Mouse (Mus musculus) adrenal gland, adult 2 months (tissue): ENCODE data around the gene Pltp. TPM values are rescaled to one million over a fixed set of nuclear protein-coding genes. Genes with fewer than 3 reads are reported as not detected.

Experiments
- DNase-seq: peaks from one replicate; pipeline ENCODE4 v3.0.0; 2021
- long read RNA-seq: library from polyadenylated mRNA; stranded (forward); transcript quantifications from one replicate; pipeline ENCODE4 v2.0.0, GENCODE M21; 2021
- polyA plus RNA-seq: library from polyadenylated mRNA; depleted of rRNA; stranded (reverse); fragments of >200 nt; gene quantifications from 2 replicates; pipeline ENCODE4 v1.2.3, GENCODE M21; 2012; rRNA removed
- total RNA-seq, 2 experiments: library from RNA; stranded (reverse); gene quantifications; 2 replicates each; pipeline ENCODE4 v1.2.3; 2021

The Pltp gene
- total RNA-seq (10 to 100 TPM; 21.1 to 36.6 TPM), polyA plus RNA-seq (63.9 and 72.0 TPM in 2 replicates)
- long read RNA-seq, transcript Pltp-201 (16 exons, 1,809 nt) = major isoform, 9 of 15 reads
- long read RNA-seq, partial matches to known transcripts = 2 of 15 reads
- long read RNA-seq, other reads (novel, unspliced or antisense) = 3 of 15 reads

DNA sequence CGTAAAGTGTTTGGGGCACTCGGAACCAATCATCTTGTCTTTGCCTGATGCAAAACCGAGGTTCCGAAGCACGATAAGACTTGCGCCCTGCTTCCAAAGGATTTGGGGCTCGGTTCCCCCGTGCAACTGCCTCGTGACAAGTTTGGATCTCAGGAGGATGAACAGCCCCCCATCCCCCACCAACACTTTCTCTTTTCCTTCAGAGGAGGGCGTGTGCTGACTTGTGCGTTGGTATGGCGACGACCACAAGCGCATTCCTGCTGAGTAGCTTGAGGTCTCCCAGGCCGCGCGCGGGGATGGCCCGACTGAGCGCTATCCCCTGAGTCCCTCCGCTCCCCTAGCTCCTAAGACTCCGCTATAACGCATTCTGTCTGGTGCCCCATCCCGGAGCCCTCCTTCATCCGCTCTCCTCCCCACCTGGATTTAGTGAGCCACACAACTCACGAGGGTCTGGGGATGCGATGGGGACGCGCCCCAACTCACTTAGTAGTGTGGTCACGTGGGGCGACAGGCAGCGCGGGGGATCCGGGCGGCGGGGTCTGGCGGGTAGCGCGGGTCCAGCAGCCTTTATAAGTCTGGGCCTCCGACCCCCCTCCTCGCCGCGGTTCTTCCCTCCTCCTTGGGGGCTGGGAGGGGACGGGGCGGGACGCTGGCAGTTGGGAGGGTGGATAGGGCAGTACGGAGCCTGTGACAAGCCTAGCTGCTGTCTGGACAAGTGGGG lies at the start of gene Pltp:
Pltp (minus strand) TSS at position 611 of the 721 bp plus-strand sequence.
- DNase-seq = peak; percentile 57

DNA sequence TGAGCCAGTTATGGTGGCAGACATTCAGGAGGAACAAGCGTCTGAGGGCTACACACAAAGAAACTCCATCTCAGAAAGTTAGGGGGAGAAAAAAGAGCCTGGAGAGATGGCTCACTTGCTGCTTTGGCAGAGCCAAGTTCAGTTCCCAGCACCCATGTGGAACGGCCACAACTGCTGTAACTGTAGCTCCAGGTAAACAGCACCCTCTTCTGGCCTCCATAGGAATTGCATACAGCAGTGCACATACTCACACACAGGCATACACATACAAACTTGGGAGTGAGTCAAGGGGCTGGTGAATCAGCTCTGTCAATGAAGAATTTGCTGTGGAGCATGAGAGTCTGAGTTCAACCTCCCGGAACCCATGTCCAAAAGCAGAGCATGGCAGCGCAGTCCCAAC lies 48.6 kb upstream of the Pltp start:
- DNase-seq = no peak

GRCm38 (mm10) chr2:164903496-164903895 lies 46.0 kb upstream of the Pltp start:
- no peak for DNase-seq

- DNase-seq = no peak
Observed at GRCm38 (mm10) chr2:164901380-164901779, 43.9 kb upstream of the Pltp start.

DNA sequence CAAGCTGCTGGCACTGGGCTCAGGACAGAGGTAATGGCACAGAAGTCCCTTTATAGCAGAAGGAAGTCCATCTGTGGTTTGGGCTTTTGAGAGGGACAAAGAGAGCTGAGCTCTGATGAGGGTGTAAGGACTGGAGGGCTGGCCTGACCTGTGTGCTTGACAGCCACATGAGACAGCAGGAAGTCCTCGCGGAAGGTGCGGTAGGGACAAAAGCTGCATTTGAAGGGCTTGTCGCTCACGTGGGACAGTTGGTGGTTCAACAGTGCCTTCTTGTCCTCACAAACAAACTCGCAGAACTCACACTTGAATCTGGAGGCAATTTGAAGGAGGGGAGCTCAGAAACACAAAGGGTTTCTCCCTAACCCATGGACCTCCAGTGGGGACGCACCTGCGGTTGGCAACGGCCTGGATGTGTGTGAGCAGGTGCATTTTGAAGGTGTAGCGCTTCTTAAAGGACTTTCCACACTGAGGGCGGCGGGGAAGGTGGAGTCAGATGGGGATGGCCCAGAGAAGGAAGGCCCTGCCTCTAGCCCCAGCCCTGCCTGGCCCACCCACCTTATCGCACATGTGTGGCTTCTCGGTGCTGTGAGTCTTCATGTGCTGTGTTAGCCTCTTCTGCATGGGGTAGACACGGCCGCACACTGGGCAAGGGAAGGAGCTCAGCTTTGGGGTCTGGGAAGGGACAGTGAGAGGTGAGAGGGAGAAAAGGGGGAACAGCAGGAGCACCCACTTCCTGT lies 42.4 kb upstream of the Pltp start:
- DNase-seq = no peak

DNA sequence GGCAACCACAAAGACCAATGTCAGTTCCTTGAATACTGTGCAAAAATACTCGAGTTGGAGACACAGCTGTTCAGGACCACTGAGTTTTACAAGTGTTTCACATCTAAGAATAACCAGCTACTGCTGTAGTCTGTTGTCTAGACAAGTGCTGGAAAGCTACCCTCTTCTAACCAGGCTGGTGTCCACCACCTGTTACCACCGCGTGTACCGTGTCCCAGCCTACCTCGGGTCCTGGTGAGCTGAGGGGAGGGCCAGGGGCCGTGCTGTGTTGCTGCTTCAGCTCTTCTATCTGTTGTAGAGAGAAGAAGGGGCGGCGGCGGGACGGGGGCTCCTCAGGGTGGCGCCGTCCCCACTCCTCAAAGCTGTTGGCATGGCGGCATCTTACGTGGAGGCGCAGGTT lies 41.5 kb upstream of the Pltp start:
- no peak for DNase-seq

DNA sequence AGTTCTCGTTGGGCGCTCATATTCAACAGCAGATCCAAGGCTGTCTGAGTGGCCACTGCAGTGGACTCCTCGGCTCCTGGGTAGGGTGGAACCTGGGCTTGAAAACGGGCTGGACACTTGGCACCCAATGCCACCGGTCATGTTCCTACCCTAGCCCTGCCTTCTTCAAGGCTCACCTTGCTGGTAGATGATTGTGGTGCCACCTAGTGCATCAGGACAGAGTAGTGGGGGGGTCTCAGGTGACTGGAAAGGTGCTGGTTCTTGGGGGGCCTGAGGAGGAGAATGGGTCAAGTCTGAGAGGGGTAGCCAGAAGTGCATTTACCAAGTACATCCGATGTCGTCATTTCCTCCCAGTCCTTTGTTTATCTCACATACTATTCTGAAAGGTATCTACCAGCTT lies 40.5 kb upstream of the Pltp start:
- DNase-seq = no peak

DNA sequence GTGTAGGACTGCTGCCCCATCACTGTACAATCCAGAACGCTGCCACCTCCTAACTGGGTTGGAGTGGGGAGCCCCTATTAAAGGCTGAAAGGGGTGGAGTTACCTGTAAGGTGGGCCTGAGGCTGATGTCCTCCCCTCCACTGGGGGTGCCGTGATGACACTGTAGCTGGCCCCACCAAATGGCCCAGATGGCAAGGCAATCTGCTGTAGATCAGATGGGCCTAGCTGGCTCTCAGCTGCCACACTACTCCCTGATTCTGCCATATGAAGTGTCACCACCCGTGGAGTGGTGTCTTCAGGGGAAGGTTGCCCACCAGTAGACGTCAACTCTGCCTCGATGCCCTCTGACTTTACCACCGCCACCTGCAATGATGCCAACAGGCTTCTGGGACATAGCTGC lies 38.4 kb upstream of the Pltp start:
- DNase-seq = no peak

GRCm38 (mm10) chr2:164894644-164895043 lies 37.1 kb upstream of the Pltp start:
- DNase-seq = no peak

DNA sequence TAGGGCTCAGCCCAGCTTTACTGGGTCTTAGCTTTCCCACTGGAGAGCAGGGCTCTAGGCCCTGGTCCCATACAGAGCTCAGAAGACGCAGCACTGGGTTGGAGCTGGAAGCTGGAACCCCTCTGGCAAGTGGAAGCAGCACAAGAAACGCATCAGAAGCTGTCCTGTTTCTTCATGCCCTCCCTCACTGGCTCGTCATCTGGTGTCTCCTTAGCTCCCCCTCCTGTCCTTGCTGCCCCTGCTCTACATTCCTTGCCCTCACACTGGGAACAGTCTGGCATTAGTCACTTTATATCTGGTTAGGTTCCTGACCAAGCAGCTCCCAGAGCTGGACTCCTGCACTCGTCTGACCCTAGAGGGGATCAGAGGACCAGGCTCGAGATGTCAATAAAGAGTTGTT lies 36.5 kb upstream of the Pltp start:
- DNase-seq = peak; percentile 59

GRCm38 (mm10) chr2:164892696-164893216 lies 35.2 kb upstream of the Pltp start:
- no peak for DNase-seq

DNA sequence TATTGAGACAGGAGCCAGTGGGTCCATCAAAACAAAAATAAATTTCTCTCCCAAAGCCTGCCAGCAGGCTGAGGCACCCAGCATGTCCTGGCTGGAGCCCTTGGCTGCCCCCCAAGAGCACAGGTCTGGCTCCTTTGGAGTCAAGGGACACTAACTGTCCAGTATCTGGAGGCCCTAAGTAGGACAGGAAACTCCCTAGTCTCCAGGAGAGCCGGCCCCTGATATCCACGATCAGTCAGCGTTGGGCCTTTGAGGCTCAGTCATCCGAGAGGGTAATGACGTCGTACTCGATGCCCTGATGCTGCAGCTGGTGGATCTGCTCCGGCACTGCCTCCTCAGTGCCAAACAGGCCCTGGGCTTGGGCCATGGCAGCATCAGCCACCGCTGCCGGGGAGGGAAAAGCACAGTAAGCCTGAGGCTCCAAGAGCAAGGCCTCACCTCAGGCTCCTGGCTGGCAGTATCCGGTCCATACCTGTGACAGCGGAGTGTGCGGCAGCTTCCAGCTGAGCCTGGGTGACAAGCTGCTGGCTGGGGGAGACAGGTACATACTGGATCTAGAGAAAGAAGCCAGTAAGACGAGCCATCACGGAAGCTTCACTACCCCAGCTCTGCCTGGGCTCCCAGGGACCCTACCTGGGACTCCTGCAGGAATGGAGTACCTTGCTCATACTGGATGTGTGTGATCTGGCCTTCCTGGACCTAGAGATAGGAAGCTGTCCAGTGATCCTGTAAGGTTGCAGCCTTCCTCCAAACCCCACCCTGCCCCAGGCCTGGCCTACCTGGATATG lies 34.6 kb upstream of the Pltp start:
- DNase-seq = no peak

DNA sequence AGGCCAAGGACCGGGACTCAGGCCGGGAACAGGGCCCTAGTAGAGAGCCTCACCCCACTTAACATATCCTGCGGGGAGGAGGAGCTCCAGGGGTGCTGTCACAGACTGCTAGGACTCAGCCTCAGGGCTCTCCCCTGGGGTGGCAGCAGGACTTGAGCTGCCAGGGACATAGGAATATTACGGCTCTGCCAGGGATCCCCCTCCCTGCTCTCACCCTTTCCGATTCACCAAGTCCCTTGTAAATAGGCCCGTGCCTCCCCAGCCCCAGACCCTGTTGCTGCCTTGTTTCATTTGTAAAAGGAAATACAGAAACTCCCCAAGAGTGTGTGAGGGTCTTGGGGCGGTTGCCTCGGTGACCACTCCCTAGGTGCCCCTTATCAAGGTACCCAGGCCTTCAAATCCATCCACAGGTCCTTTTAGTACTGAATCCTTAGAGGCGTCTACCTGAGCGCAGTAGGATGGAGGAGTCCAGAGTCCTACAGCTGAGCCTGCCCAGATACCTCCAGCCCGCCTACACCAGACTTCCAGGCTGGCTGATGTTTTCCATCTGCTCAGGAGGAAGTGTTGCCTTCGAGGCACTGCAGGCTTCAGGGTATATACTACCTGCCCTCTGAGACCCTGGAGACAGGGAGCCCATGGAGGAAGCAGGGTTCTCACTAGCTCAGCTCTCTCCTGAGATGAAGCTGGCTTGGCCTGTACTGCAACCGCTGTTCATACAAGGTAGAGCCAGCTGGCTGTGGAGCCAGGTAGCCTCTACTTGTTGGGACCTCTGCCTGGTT lies 33.7 kb upstream of the Pltp start:
- DNase-seq = no peak

DNA sequence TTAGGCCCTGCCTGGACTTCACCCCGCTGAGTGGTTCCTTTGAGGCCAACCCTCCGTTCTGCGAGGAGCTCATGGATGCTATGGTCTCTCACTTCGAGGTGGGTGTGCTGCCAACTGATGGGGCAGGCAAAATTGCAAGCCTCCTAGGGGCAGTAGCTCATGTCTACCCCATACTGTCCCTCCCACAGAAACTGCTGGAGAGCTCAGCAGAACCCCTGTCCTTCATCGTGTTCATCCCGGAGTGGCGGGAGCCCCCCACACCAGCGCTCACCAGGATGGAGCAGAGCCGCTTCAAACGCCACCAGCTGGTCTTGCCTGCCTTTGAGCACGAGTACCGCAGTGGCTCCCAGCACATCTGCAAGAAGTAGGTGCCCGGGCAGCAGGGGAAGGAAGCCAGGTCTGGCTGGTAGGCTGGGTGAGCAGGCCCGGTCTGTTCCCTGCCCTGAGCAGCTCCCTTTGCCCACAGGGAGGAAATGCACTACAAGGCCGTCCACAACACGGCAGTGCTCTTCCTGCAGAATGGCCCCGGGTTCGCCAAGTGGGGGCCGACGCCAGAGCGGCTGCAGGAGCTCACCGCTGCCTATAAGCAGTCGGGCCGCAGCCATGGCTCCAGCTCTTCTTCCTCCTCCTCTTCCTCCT lies 33.0 kb upstream of the Pltp start:
- no peak for DNase-seq

GRCm38 (mm10) chr2:164889960-164890359 lies 32.4 kb upstream of the Pltp start:
- DNase-seq = no peak

DNA sequence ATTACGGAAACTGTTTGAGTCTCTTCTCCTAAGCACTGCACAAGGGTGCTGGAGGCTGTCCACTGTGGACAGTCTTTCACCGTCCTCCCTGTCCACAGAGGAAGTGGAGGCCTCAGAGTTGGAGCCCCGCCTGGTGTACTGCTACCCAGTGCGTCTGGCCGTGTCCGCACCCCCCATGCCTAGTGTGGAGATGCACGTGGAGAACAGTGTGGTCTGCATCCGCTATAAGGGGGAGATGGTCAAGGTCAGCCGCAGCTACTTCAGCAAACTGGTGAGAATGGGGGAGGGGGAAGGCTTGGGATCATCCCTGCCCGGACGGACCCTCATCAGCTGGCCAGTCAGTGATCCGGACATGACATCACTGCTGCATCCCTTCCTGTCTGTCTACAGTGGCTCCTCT lies 31.5 kb upstream of the Pltp start:
- no peak for DNase-seq

DNA sequence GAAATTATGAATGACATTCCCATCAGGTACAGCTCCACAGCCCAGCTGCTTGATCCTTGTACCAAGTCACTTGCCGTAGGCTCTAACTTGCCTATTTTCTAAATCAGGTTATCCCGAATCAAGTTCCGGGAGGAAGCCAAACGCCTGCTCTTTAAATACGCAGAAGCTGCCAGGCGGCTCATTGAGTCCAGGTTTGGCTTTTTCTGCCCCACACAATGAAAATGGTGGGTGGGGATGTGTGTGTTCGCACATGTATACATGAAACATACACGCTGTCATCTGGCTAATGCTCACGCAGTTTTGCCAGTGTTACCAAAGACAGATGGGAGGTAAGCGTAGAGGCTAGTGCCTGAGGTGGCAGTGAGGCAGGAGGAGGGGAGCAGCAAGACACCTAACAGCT lies 29.1 kb upstream of the Pltp start:
- DNase-seq = no peak

- DNase-seq = peak; percentile 84
Observed at GRCm38 (mm10) chr2:164885788-164886187, 28.3 kb upstream of the Pltp start.

- DNase-seq = no peak
Observed at GRCm38 (mm10) chr2:164882619-164883018, 25.1 kb upstream of the Pltp start.

DNA sequence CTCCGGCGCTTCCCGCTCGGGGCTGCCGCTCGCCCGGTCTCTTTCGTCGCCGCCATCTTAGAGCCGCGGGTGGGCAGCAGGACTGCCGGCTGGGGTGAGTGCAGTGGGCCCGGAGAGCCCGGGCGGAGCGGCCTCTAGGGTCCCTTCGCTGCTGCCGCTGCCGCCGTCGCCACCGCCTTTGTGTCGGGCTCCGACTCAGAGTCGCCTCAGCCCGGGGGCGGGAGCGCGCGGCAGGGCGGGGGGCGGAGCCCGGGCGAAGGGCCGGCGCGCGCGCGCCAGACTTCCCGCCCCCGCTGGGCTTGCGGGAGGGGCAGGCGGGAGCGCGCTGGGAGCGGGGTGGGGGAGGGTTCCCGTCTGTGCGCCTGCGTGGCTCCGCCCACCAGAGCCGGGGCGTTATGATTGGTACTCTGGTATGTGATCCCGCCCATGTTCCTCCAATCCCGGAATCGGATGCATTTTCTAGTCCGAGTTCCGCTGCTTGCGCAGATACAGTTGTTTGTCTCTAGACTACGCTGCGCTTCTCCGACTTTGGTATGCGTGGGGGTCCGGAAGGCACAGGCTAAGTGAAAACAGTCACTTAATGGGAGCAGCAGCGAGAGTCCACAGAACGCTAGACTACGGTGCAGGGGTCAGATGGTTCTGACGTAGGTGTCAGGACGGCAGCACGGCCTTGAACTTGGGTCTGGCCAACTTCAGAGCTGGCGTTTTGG lies 22.2 kb upstream of the Pltp start:
- DNase-seq = peak; percentile 97
